Mouse (Mus musculus): ENCODE results near the gene Nipsnap2. TPM values are rescaled to one million over a fixed set of nuclear protein-coding genes. Genes with fewer than 3 reads are reported as not detected.

Nipsnap2 gene
- polyA plus RNA-seq (2015; fragmentation: Illumina TruSeq; extraction: RNeasy Lipid Tissue Mini Kit (QIAGEN cat#74804); ENCODE audit: insufficient read depth, low read depth, low replicate concordance): 18.0 TPM

GRCm38 (mm10) chr5:129724834-129725773, at the start of gene Nipsnap2:
Gene Nipsnap2, plus strand, starts transcription at chr5:129725063.

GRCm38 (mm10) chr5:129708412-129708811, 16.5 kb upstream of the Nipsnap2 start, which contains the start of gene Sept14:
Gene Sept14, minus strand, starts transcription at chr5:129708512.

GRCm38 (mm10) chr5:129715326-129715861, 9.5 kb upstream of the Nipsnap2 start, which contains the start of gene Mrps17:
Gene Mrps17, plus strand, starts transcription at chr5:129715497.

GRCm38 (mm10) chr5:129786818-129787790, 62.2 kb downstream of the Nipsnap2 start, which contains the start of gene Psph:
Gene Psph, minus strand, starts transcription at chr5:129787449.

Other genes starting within 250 kb of the Nipsnap2 start
- 29.0 TPM for gene Sfswap, start 223.8 kb upstream of the Nipsnap2 start, polyA plus RNA-seq (2015; fragmentation: Illumina TruSeq; extraction: RNeasy Lipid Tissue Mini Kit (QIAGEN cat#74804); ENCODE audit: insufficient read depth, low read depth, low replicate concordance)
- gene Mmp17, start 140.9 kb upstream of the Nipsnap2 start, polyA plus RNA-seq (2015; fragmentation: Illumina TruSeq; extraction: RNeasy Lipid Tissue Mini Kit (QIAGEN cat#74804); ENCODE audit: insufficient read depth, low read depth, low replicate concordance): 0.72 TPM
- 0.54 TPM for gene Zfp11, start 55.0 kb upstream of the Nipsnap2 start, polyA plus RNA-seq (2015; fragmentation: Illumina TruSeq; extraction: RNeasy Lipid Tissue Mini Kit (QIAGEN cat#74804); ENCODE audit: insufficient read depth, low read depth, low replicate concordance)
- gene Sept14, start 16.6 kb upstream of the Nipsnap2 start, polyA plus RNA-seq (2015; fragmentation: Illumina TruSeq; extraction: RNeasy Lipid Tissue Mini Kit (QIAGEN cat#74804); ENCODE audit: insufficient read depth, low read depth, low replicate concordance): not detected
- 34.2 TPM for gene Mrps17, start 9.6 kb upstream of the Nipsnap2 start, polyA plus RNA-seq (2015; fragmentation: Illumina TruSeq; extraction: RNeasy Lipid Tissue Mini Kit (QIAGEN cat#74804); ENCODE audit: insufficient read depth, low read depth, low replicate concordance)
- 2.6 TPM for gene Psph, start 62.4 kb downstream of the Nipsnap2 start, polyA plus RNA-seq (2015; fragmentation: Illumina TruSeq; extraction: RNeasy Lipid Tissue Mini Kit (QIAGEN cat#74804); ENCODE audit: insufficient read depth, low read depth, low replicate concordance)
- gene Sumf2, start 121.9 kb downstream of the Nipsnap2 start, polyA plus RNA-seq (2015; fragmentation: Illumina TruSeq; extraction: RNeasy Lipid Tissue Mini Kit (QIAGEN cat#74804); ENCODE audit: insufficient read depth, low read depth, low replicate concordance): 2.6 TPM
- 114 TPM for gene Chchd2, start 162.4 kb downstream of the Nipsnap2 start, polyA plus RNA-seq (2015; fragmentation: Illumina TruSeq; extraction: RNeasy Lipid Tissue Mini Kit (QIAGEN cat#74804); ENCODE audit: insufficient read depth, low read depth, low replicate concordance)
- 0.72 TPM for gene Zbed5, start 170.7 kb downstream of the Nipsnap2 start, polyA plus RNA-seq (2015; fragmentation: Illumina TruSeq; extraction: RNeasy Lipid Tissue Mini Kit (QIAGEN cat#74804); ENCODE audit: insufficient read depth, low read depth, low replicate concordance)
- 0.48 TPM for gene Phkg1, start 173.5 kb downstream of the Nipsnap2 start, polyA plus RNA-seq (2015; fragmentation: Illumina TruSeq; extraction: RNeasy Lipid Tissue Mini Kit (QIAGEN cat#74804); ENCODE audit: insufficient read depth, low read depth, low replicate concordance)
- gene Nupr1l, start 183.5 kb downstream of the Nipsnap2 start, polyA plus RNA-seq (2015; fragmentation: Illumina TruSeq; extraction: RNeasy Lipid Tissue Mini Kit (QIAGEN cat#74804); ENCODE audit: insufficient read depth, low read depth, low replicate concordance): 0.44 TPM
- 5.3 TPM for gene Vkorc1l1, start 216.9 kb downstream of the Nipsnap2 start, polyA plus RNA-seq (2015; fragmentation: Illumina TruSeq; extraction: RNeasy Lipid Tissue Mini Kit (QIAGEN cat#74804); ENCODE audit: insufficient read depth, low read depth, low replicate concordance)